Mouse (Mus musculus): ENCODE measurements at regions not wholly inside any gene's neighbourhood (a gene's known extent, or its start where the extent isn't known, plus 50 kb on each side); places are given as distances from the start of the nearest gene placed in this dataset.

DNA sequence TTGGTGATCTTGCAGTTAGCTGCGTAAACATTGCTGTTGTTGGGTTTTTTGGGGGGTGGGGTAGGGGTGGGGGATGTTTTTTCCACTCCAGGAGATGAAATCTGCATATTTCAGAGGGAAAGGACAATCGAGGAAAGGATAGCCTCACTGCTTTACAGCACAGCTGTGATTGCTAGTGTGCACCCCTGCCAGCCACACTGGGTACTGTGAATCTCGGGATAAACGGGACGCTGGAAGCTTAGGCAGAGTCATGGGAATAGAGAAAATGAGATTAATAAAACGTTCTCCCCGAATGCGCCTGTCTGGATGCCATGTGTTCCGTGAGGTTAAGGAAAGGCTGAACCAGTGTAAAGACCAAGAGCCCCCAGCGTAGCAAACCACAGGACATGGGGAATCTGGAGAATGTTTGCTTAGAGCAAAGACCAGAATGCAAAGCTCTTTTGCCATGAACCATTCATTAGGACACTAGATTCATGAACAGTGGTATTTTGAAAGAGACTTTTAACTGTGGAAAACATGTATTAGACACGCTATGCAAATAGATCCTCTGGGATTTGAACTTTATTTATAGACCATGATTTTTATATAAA is 133.5 kb downstream of the Lca5 start:
- Histone ChIP-seq H3K27ac (ENCODE audit: insufficient read depth, low read length) (no peak overlapping the region), H3K4me1 (ENCODE audit: control insufficient read depth, insufficient read depth, low read length) (peaks cover 8% of the 10 kb centered on the region), H3K4me3 (ENCODE audit: insufficient read depth, low read length) (no peak overlapping the region)
- TF ChIP-seq CTCF (IDR thresholded peaks at IDR 0.05; ENCODE audit: borderline replicate concordance, insufficient read depth, low read length) (no peak), POLR2A (IDR thresholded peaks at IDR 0.05; ENCODE audit: low read depth, low read length) (no peak)

DNA sequence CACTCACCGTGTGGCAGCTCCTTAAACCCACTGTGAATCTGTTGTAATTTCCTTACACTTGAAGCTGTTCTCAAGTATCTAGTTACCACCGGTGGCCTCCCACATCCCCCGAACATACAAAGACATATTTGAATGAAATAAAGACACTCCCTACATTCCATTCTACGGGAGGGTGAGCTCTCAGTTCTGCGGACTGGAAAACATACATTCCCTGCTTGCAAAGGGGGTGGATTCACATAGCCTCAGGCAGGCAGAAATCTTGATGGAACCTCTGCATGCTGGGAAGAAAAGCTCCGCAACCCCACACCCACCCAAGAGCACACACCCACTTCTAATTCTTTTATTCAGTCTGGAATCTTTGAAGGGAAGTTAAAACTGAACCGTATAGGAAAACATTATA is 136.0 kb downstream of the Lca5 start:
- Histone ChIP-seq H3K4me3 (ENCODE audit: insufficient read depth, low read length) (no peak overlapping the region), H3K27ac (ENCODE audit: insufficient read depth, low read length) (no peak overlapping the region), H3K4me1 (ENCODE audit: control insufficient read depth, insufficient read depth, low read length) (peaks cover 8% of the 10 kb centered on the region)
- no peak for TF ChIP-seq POLR2A (IDR thresholded peaks at IDR 0.05; ENCODE audit: low read depth, low read length)
- no peak for TF ChIP-seq CTCF (IDR thresholded peaks at IDR 0.05; ENCODE audit: borderline replicate concordance, insufficient read depth, low read length)

DNA sequence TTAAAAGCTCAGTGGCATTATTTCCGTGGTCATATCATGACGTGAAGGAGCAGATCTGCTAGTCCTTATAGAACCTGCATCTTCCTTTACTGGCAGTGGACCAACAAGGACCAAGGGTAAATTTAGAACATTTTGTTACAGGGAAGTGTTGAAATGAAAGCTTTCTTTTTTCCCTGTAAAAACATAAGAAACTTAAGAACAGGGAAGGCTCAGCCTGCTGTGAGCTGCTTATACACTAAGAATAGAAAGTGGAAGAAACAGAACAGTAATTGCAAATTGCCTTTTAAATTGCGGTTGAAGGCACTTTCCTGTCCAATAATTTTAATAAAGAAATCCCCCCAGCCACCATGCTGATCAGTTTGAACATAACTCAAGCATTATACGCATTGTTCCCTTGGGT is 140.4 kb downstream of the Lca5 start:
- no peak overlapping the region for H3K4me3 ChIP-seq (ENCODE audit: insufficient read depth, low read length)
- H3K4me1 ChIP-seq (ENCODE audit: control insufficient read depth, insufficient read depth, low read length): no peaks in the 10 kb centered on the region
- TF ChIP-seq CTCF (IDR thresholded peaks at IDR 0.05; ENCODE audit: borderline replicate concordance, insufficient read depth, low read length) (no peak), POLR2A (IDR thresholded peaks at IDR 0.05; ENCODE audit: low read depth, low read length) (no peak)
- H3K27ac ChIP-seq (ENCODE audit: insufficient read depth, low read length): no peak overlapping the region

DNA sequence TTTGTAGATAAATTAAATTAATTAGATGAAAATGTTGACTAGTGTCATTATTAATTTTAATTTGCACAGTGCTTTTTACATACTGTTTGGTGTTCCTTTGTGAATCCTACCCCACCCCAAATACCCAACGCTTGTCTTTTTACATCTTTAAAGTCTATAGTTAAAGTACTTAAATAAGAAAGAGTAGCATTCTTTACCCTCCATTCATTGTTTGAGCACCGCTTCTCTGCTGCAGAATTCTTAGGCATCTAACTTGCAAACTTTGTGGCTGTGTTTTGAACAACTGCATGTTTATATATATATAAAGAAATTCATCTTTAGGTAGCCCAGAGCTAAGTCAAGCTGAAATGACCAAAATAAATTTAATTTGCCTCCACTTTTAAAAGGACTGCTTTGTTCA is 140.9 kb downstream of the Lca5 start:
- TF ChIP-seq CTCF (IDR thresholded peaks at IDR 0.05; ENCODE audit: borderline replicate concordance, insufficient read depth, low read length): no peak
- TF ChIP-seq POLR2A (IDR thresholded peaks at IDR 0.05; ENCODE audit: low read depth, low read length): no peak
- Histone ChIP-seq H3K4me1 (ENCODE audit: control insufficient read depth, insufficient read depth, low read length) (no peaks in the 10 kb centered on the region), H3K27ac (ENCODE audit: insufficient read depth, low read length) (no peak overlapping the region), H3K4me3 (ENCODE audit: insufficient read depth, low read length) (no peak overlapping the region)

DNA sequence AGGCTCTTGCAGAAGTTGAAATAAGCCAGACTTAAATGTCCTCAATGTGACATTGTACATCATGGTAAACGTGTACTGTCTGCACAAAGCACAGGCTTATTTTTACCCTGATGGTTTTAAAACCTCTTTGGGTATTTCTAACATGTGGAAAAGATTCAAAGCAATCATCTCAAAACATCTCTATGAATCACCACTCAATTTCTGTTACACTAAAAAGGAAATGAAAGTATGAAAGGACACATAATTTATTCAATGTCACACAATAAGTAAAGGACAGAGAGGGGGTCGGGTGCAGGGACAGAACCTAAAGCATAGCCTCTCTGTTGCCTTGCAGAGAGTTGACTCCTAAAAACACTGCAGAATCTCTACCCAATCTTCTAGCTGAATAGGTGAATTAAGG is 141.3 kb downstream of the Lca5 start:
- TF ChIP-seq CTCF (IDR thresholded peaks at IDR 0.05; ENCODE audit: borderline replicate concordance, insufficient read depth, low read length): no peak
- no peak for TF ChIP-seq POLR2A (IDR thresholded peaks at IDR 0.05; ENCODE audit: low read depth, low read length)
- Histone ChIP-seq H3K27ac (ENCODE audit: insufficient read depth, low read length) (no peak overlapping the region), H3K4me3 (ENCODE audit: insufficient read depth, low read length) (no peak overlapping the region), H3K4me1 (ENCODE audit: control insufficient read depth, insufficient read depth, low read length) (no peaks in the 10 kb centered on the region)

DNA sequence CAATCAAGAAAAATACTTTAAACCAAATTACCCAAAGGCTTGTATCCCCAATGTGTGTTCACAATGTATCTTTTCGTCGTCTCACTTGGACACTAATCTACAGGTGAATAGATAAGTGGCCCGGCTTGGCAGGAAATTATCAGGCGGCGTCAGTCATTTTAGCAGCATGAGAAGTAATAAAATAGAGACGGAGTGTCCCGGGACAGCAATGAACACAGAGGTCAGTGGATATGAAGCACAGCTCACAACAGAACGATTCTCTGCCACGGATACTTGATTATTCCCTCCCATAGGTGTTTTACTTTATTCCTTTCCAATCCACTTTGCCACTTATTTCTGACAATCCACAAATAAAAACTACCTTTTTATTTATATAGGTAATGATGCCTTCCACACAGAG is 145.5 kb downstream of the Lca5 start:
- no peak overlapping the region for H3K27ac ChIP-seq (ENCODE audit: insufficient read depth, low read length)
- TF ChIP-seq POLR2A (IDR thresholded peaks at IDR 0.05; ENCODE audit: low read depth, low read length) (no peak), CTCF (IDR thresholded peaks at IDR 0.05; ENCODE audit: borderline replicate concordance, insufficient read depth, low read length) (no peak)
- H3K4me3 ChIP-seq (ENCODE audit: insufficient read depth, low read length): no peak overlapping the region
- no peaks in the 10 kb centered on the region for H3K4me1 ChIP-seq (ENCODE audit: control insufficient read depth, insufficient read depth, low read length)

DNA sequence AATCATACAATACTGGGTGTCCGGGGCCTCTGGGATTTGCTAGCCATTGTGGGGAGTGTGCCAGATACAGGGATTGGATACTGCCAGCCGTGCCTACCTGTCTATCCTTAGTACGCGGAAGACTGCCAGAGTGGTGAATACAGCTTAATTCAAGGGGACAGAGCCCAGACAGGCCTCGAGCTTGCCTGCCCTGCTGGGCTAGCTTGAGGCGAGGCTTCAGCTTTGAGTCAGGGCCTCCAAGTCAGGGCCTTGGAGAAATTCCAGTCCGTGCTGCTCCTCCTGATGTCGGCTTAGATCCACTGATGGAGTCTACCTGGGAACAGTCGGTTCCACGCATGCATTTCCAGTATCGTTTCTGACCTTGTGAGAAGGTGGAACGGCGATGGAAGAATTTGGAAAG is 146.5 kb downstream of the Lca5 start:
- Histone ChIP-seq H3K4me1 (ENCODE audit: control insufficient read depth, insufficient read depth, low read length) (no peaks in the 10 kb centered on the region), H3K4me3 (ENCODE audit: insufficient read depth, low read length) (no peak overlapping the region), H3K27ac (ENCODE audit: insufficient read depth, low read length) (no peak overlapping the region)
- TF ChIP-seq POLR2A (IDR thresholded peaks at IDR 0.05; ENCODE audit: low read depth, low read length): no peak
- no peak for TF ChIP-seq CTCF (IDR thresholded peaks at IDR 0.05; ENCODE audit: borderline replicate concordance, insufficient read depth, low read length)

DNA sequence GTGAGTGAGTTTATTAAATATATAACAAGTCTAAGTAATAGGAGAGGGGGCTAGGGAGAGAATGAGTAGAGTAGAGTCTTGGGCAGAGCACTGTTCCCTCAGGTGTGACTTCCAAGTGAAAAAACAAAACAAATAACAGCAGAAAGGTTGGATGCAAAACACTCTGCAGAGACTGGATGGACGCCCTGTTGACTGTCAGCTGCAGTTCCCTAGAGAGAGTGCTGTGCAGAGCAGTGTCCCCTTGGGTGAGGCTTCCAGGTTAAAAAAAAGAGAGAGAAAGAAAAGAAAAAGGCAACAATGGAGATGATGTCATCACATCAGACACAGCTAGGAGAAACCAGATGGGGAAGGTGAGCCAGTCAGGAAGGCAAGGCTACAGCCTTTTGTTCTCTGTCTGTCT is 137.6 kb upstream of the Hmgn3 start:
- Histone ChIP-seq H3K27ac (ENCODE audit: insufficient read depth, low read length) (no peak overlapping the region), H3K4me1 (ENCODE audit: control insufficient read depth, insufficient read depth, low read length) (no peaks in the 10 kb centered on the region), H3K4me3 (ENCODE audit: insufficient read depth, low read length) (no peak overlapping the region)
- TF ChIP-seq CTCF (IDR thresholded peaks at IDR 0.05; ENCODE audit: borderline replicate concordance, insufficient read depth, low read length): no peak
- TF ChIP-seq POLR2A (IDR thresholded peaks at IDR 0.05; ENCODE audit: low read depth, low read length): no peak

DNA sequence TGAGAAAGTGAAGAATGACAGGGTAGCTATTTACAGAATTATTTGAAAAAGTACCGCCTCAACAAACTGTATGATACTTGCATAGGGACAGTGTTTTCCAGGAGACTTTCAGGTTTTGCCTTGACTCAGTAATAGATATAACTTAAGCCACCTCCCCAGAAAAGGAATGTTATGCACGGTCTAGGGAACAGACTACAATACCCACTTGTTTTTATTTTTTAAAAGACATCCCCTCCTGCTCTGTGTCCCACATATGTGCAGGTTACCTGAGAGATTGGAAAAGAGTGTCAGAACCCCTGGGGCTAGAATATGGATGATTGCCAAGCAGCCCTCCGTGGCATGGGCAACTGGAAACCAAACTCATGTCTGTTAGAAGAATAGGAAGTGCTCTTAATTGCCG is 137.2 kb upstream of the Hmgn3 start:
- no peak for TF ChIP-seq POLR2A (IDR thresholded peaks at IDR 0.05; ENCODE audit: low read depth, low read length)
- TF ChIP-seq CTCF (IDR thresholded peaks at IDR 0.05; ENCODE audit: borderline replicate concordance, insufficient read depth, low read length): no peak
- no peak overlapping the region for H3K4me3 ChIP-seq (ENCODE audit: insufficient read depth, low read length)
- H3K4me1 ChIP-seq (ENCODE audit: control insufficient read depth, insufficient read depth, low read length): no peaks in the 10 kb centered on the region
- no peak overlapping the region for H3K27ac ChIP-seq (ENCODE audit: insufficient read depth, low read length)

DNA sequence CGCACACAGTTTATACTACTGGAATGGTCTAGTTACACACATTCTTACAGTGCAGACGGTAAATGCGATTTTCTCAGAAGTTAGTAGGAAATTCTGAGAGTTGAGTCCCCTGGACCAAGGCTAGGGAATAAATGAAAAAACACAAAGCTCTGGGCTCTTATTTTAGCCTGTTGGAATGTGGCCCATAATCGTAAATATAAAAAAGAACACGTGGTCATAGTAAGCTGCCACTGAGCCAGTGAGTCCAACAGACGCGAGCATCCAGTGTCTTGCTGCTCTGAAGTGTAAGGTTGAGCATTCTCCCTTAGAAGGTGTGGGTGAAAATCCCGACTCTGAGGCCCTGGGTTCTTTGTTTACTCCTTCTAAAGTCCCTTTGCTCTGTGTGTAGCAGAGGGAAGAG is 136.8 kb upstream of the Hmgn3 start:
- no peak overlapping the region for H3K4me3 ChIP-seq (ENCODE audit: insufficient read depth, low read length)
- TF ChIP-seq CTCF (IDR thresholded peaks at IDR 0.05; ENCODE audit: borderline replicate concordance, insufficient read depth, low read length) (no peak), POLR2A (IDR thresholded peaks at IDR 0.05; ENCODE audit: low read depth, low read length) (no peak)
- H3K4me1 ChIP-seq (ENCODE audit: control insufficient read depth, insufficient read depth, low read length): no peaks in the 10 kb centered on the region
- H3K27ac ChIP-seq (ENCODE audit: insufficient read depth, low read length): no peak overlapping the region

DNA sequence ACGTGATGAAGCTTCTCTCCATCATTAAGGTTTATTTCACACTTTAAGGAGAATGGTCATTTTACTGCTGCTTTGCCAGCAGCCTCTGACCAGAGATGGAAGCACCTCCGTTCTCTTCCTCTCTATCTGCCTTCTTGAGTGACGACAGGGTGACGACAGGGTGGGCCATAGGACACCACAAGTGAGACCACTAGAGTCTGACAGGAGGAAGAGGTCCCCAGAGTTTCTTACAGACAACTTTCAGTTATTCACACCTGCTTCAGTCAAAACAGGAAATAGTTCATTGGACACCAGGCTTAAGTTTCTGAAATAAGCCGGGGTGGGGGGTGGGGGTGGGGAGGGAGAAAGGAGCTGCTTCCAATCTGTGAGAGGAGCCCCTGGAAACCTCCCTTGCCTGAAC is 131.3 kb upstream of the Hmgn3 start:
- Histone ChIP-seq H3K4me1 (ENCODE audit: control insufficient read depth, insufficient read depth, low read length) (no peaks in the 10 kb centered on the region), H3K27ac (ENCODE audit: insufficient read depth, low read length) (no peak overlapping the region), H3K4me3 (ENCODE audit: insufficient read depth, low read length) (no peak overlapping the region)
- TF ChIP-seq CTCF (IDR thresholded peaks at IDR 0.05; ENCODE audit: borderline replicate concordance, insufficient read depth, low read length): no peak
- no peak for TF ChIP-seq POLR2A (IDR thresholded peaks at IDR 0.05; ENCODE audit: low read depth, low read length)

Measured in embryonic fibroblast, embryonic 13.5 days (primary cell).